Mouse (Mus musculus) erythroblast, embryonic 14.5 days (primary cell): Measurements from ENCODE around the gene Aimp1. TPM values are rescaled to one million over a fixed set of nuclear protein-coding genes. Genes with fewer than 3 reads are reported as not detected.

Source experiments
- H3K27me3 ChIP-seq: 2 replicates; pipeline ENCODE4 v1.6.1; 2012; ENCODE audit warnings: inconsistent platforms; ENCODE audit not compliant: control insufficient read depth
- H3K36me3 ChIP-seq: 2 replicates; pipeline ENCODE4 v1.6.1; 2012; ENCODE audit warnings: mild to moderate bottlenecking, inconsistent platforms; ENCODE audit not compliant: control insufficient read depth
- H3K4me1 ChIP-seq: 2 replicates; pipeline ENCODE4 v1.6.1; 2012; ENCODE audit warnings: inconsistent platforms; ENCODE audit not compliant: control insufficient read depth
- H3K4me3 ChIP-seq: replicated peaks from 2 replicates; pipeline ENCODE3; 2012; ENCODE audit warnings: moderate library complexity, mild to moderate bottlenecking, inconsistent platforms
- H3K9me3 ChIP-seq: 2 replicates; pipeline ENCODE4 v1.6.1; 2012; ENCODE audit warnings: low read length, inconsistent platforms, mixed read lengths; ENCODE audit not compliant: control insufficient read depth
- GATA1 ChIP-seq: IDR thresholded peaks from 2 replicates; pipeline ENCODE4 v1.6.1; 2012; ENCODE audit warnings: low read length, inconsistent platforms, mixed read lengths
- TAL1 ChIP-seq: IDR thresholded peaks from 3 replicates; pipeline ENCODE4 v1.6.1; 2012; ENCODE audit warnings: low read length, inconsistent platforms, mixed read lengths
- polyA plus RNA-seq: library from polyadenylated mRNA; stranded (reverse); fragments of >175 nt; gene quantifications from 2 replicates; pipeline ENCODE4 v1.2.3, GENCODE M21; 2012

Gene Aimp1
- polyA plus RNA-seq, 1 experiment, result 2.1 TPM

DNA sequence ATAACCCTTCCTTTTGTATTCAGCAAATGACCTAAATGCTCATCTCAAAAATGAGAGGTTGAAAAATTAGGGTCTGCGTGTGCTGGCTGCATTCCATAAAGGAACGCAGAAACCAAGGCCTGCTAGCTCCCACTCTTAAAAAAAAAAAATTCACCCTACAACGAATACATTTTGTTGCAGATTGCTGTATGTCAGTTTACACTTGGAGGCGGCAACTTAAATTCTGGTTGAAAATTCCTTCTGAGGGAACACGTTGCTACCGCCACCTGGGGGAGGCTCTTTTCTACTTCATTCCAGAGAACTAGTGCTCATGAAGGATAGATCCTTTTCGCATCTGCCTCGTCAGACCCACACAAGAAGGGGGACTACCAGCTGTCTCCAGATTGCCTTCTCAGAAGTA lies 55.4 kb downstream of the Aimp1 start:
- H3K4me1 ChIP-seq, result no peaks in the 10 kb centered on the region
- H3K27me3 ChIP-seq, result no peaks in the 10 kb centered on the region
- no peak for TF ChIP-seq TAL1
- no peak for TF ChIP-seq GATA1

More for the DNA sequence above, 55.4 kb downstream of the Aimp1 start:
- no peaks in the 10 kb centered on the region for H3K9me3 ChIP-seq
- H3K36me3 ChIP-seq, result no peaks in the 10 kb centered on the region
- H3K4me3 ChIP-seq, result no peak overlapping the region

Other genes starting within 250 kb of the Aimp1 start
- not detected in 2 replicates for gene Gimd1, start 54.5 kb downstream of the Aimp1 start, polyA plus RNA-seq
- gene Tbck, start 226 bp downstream of the Aimp1 start, polyA plus RNA-seq, result 0.04 and 0.06 TPM in 2 replicates